Mouse (Mus musculus): ENCODE results near the gene Npat. TPM values are rescaled to one million over a fixed set of nuclear protein-coding genes. Genes with fewer than 3 reads are reported as not detected.
A peak's percentile ranks its signal among the peaks of the same experiment; 100 is the strongest.

Gene Npat
- polyA plus RNA-seq (2016; fragmentation: Nextera tagmentation; extraction: Ambion mirVana): 21.4 and 24.6 TPM in 2 replicates

GRCm38 (mm10) chr9:53536558-53537320, at the start of gene Npat, which contains the start of gene Atm:
Gene Npat, plus strand, starts transcription at chr9:53537047.
Gene Atm, minus strand, starts transcription at chr9:53536740.
- peak within 1 kb of the TSS; percentile 71 for H3K4me2 ChIP-seq
- H3K27ac ChIP-seq: peak within 1 kb of the TSS; percentile 93
- peak; percentile 99 for ATAC-seq (ENCODE audit: insufficient number of reproducible peaks, insufficient read depth, low FRiP score, low TSS enrichment, low read depth)
- H3K36me3 ChIP-seq: peaks cover 10% of the 10 kb centered on the region
- no peaks in the 10 kb centered on the region for H3K27me3 ChIP-seq
- under 1% methylated on average over 69 of the region's 69 CpGs for WGBS
- peaks cover 20% of the 10 kb centered on the region for H3K4me1 ChIP-seq (replicated peaks)
- peak within 1 kb of the TSS; percentile 89 for H3K9ac ChIP-seq (replicated peaks)
- no peaks in the 10 kb centered on the region for H3K9me3 ChIP-seq
- peak within 1 kb of the TSS; percentile 91 for H3K4me3 ChIP-seq (replicated peaks)

- ATAC-seq (ENCODE audit: insufficient number of reproducible peaks, insufficient read depth, low FRiP score, low TSS enrichment, low read depth): no peak
- WGBS: 91% methylated on average over 7 of the region's 7 CpGs
- no peak overlapping the region for H3K4me3 ChIP-seq (replicated peaks)
- H3K27me3 ChIP-seq: no peaks in the 10 kb centered on the region
- no peaks in the 10 kb centered on the region for H3K4me1 ChIP-seq (replicated peaks)
- H3K9me3 ChIP-seq: no peaks in the 10 kb centered on the region
- H3K9ac ChIP-seq (replicated peaks): no peak overlapping the region
- H3K4me2 ChIP-seq: no peak overlapping the region
- H3K27ac ChIP-seq: no peak overlapping the region
- H3K36me3 ChIP-seq: peaks cover 49% of the 10 kb centered on the region
These were observed 28.8 kb upstream of the Npat start for GRCm38 (mm10) chr9:53508053-53508452.

GRCm38 (mm10) chr9:53514091-53514490, 22.8 kb upstream of the Npat start:
- Histone ChIP-seq H3K27me3 (no peaks in the 10 kb centered on the region), H3K4me1 (replicated peaks) (no peaks in the 10 kb centered on the region), H3K27ac (no peak overlapping the region), H3K9ac (replicated peaks) (no peak overlapping the region), H3K9me3 (no peaks in the 10 kb centered on the region), H3K36me3 (peaks cover 44% of the 10 kb centered on the region), H3K4me3 (replicated peaks) (no peak overlapping the region), H3K4me2 (no peak overlapping the region)
- no peak for ATAC-seq (ENCODE audit: insufficient number of reproducible peaks, insufficient read depth, low FRiP score, low TSS enrichment, low read depth)

GRCm38 (mm10) chr9:53517373-53518009, 19.4 kb upstream of the Npat start:
- Histone ChIP-seq H3K4me1 (replicated peaks) (no peaks in the 10 kb centered on the region), H3K36me3 (peaks cover 37% of the 10 kb centered on the region), H3K9me3 (no peaks in the 10 kb centered on the region), H3K27ac (no peak overlapping the region), H3K4me3 (replicated peaks) (no peak overlapping the region), H3K9ac (replicated peaks) (no peak overlapping the region), H3K27me3 (no peaks in the 10 kb centered on the region), H3K4me2 (no peak overlapping the region)
- WGBS: 72% methylated on average over 9 of the region's 9 CpGs
- ATAC-seq (ENCODE audit: insufficient number of reproducible peaks, insufficient read depth, low FRiP score, low TSS enrichment, low read depth): no peak

- Histone ChIP-seq H3K36me3 (peaks cover 17% of the 10 kb centered on the region), H3K27me3 (no peaks in the 10 kb centered on the region), H3K9me3 (no peaks in the 10 kb centered on the region), H3K27ac (peak overlapping the region; percentile 78; the same call in 1 of the 2 replicates), H3K9ac (replicated peaks) (peak overlapping the region; percentile 60), H3K4me1 (replicated peaks) (peaks cover 20% of the 10 kb centered on the region), H3K4me2 (peak overlapping the region; percentile 71), H3K4me3 (replicated peaks) (peak overlapping the region; percentile 91)
- no peak for ATAC-seq (ENCODE audit: insufficient number of reproducible peaks, insufficient read depth, low FRiP score, low TSS enrichment, low read depth)
- 20% methylated on average over 17 of the region's 17 CpGs for WGBS
These were observed 1.2 kb upstream of the Npat start for GRCm38 (mm10) chr9:53535416-53536320.

GRCm38 (mm10) chr9:53537336-53537965, 604 bp downstream of the Npat start:
- WGBS: under 1% methylated on average over 32 of the region's 34 CpGs
- peaks cover 7% of the 10 kb centered on the region; the same call in 1 of the 2 replicates for H3K36me3 ChIP-seq
- peaks cover 20% of the 10 kb centered on the region for H3K4me1 ChIP-seq (replicated peaks)
- no peaks in the 10 kb centered on the region for H3K9me3 ChIP-seq
- no peaks in the 10 kb centered on the region for H3K27me3 ChIP-seq
- no peak; the same call in 1 of the 2 replicates for ATAC-seq (ENCODE audit: insufficient number of reproducible peaks, insufficient read depth, low FRiP score, low TSS enrichment, low read depth)
- H3K4me3 ChIP-seq (replicated peaks): peak overlapping the region; percentile 91
- H3K27ac ChIP-seq: peak overlapping the region; percentile 93
- H3K9ac ChIP-seq (replicated peaks): peak overlapping the region; percentile 89
- peak overlapping the region; percentile 71 for H3K4me2 ChIP-seq

- 61% methylated on average over 6 of the region's 6 CpGs for WGBS
- Histone ChIP-seq H3K4me3 (replicated peaks) (no peak overlapping the region), H3K4me2 (no peak overlapping the region), H3K4me1 (replicated peaks) (no peaks in the 10 kb centered on the region), H3K27me3 (no peaks in the 10 kb centered on the region), H3K36me3 (peaks cover 72% of the 10 kb centered on the region), H3K27ac (no peak overlapping the region), H3K9me3 (no peaks in the 10 kb centered on the region), H3K9ac (replicated peaks) (no peak overlapping the region)
- ATAC-seq (ENCODE audit: insufficient number of reproducible peaks, insufficient read depth, low FRiP score, low TSS enrichment, low read depth): no peak
These were observed 33.8 kb downstream of the Npat start for GRCm38 (mm10) chr9:53570662-53571061.

GRCm38 (mm10) chr9:53572516-53573307, 35.9 kb downstream of the Npat start:
- Histone ChIP-seq H3K9me3 (no peaks in the 10 kb centered on the region), H3K27me3 (no peaks in the 10 kb centered on the region), H3K4me3 (replicated peaks) (no peak overlapping the region), H3K27ac (no peak overlapping the region), H3K9ac (replicated peaks) (no peak overlapping the region), H3K36me3 (peaks cover 63% of the 10 kb centered on the region), H3K4me2 (no peak overlapping the region), H3K4me1 (replicated peaks) (no peaks in the 10 kb centered on the region)
- 93% methylated on average over 7 of the region's 7 CpGs for WGBS
- ATAC-seq (ENCODE audit: insufficient number of reproducible peaks, insufficient read depth, low FRiP score, low TSS enrichment, low read depth): no peak

- H3K27ac ChIP-seq: no peak overlapping the region
These were observed 38.9 kb downstream of the Npat start for GRCm38 (mm10) chr9:53575721-53576120.

GRCm38 (mm10) chr9:53581870-53582269, 45.0 kb downstream of the Npat start:
- H3K9ac ChIP-seq (replicated peaks): no peak overlapping the region
- no peaks in the 10 kb centered on the region for H3K9me3 ChIP-seq
- peaks cover 75% of the 10 kb centered on the region for H3K36me3 ChIP-seq
- no peaks in the 10 kb centered on the region for H3K4me1 ChIP-seq (replicated peaks)
- H3K27me3 ChIP-seq: no peaks in the 10 kb centered on the region
- no peak overlapping the region for H3K4me3 ChIP-seq (replicated peaks)
- no peak for ATAC-seq (ENCODE audit: insufficient number of reproducible peaks, insufficient read depth, low FRiP score, low TSS enrichment, low read depth)
- no peak overlapping the region for H3K27ac ChIP-seq
- no peak overlapping the region for H3K4me2 ChIP-seq
- 86% methylated on average over 4 of the region's 4 CpGs for WGBS

More at GRCm38 (mm10) chr9:53575721-53576120, 38.9 kb downstream of the Npat start:
- Histone ChIP-seq H3K9ac (replicated peaks) (no peak overlapping the region), H3K4me1 (replicated peaks) (no peaks in the 10 kb centered on the region), H3K4me2 (no peak overlapping the region), H3K27me3 (no peaks in the 10 kb centered on the region), H3K9me3 (no peaks in the 10 kb centered on the region), H3K36me3 (peaks cover 61% of the 10 kb centered on the region), H3K4me3 (replicated peaks) (no peak overlapping the region)
- 90% methylated on average over 5 of the region's 5 CpGs for WGBS
- no peak for ATAC-seq (ENCODE audit: insufficient number of reproducible peaks, insufficient read depth, low FRiP score, low TSS enrichment, low read depth)
